Mouse (Mus musculus): Measurements from ENCODE around the gene Nek6. TPM values are rescaled to one million over a fixed set of nuclear protein-coding genes. Genes with fewer than 3 reads are reported as not detected.

Gene Nek6
- polyA plus RNA-seq, 1 experiment from 2014 or later, result 75.3 TPM

GRCm38 (mm10) chr2:38623821-38624590, 112.6 kb downstream of the Nek6 start:
- H3K4me1 ChIP-seq (ENCODE audit: insufficient read depth, low read length), result no peaks in the 10 kb centered on the region
- H3K4me2 ChIP-seq (replicated peaks; ENCODE audit: low read depth, low read length), result no peak overlapping the region
- H3K36me3 ChIP-seq (ENCODE audit: insufficient read depth, low read length), result peaks cover 26% of the 10 kb centered on the region
- no peak overlapping the region for H3K27ac ChIP-seq (ENCODE audit: low read length)
- no peak overlapping the region for H3K9ac ChIP-seq (replicated peaks; ENCODE audit: low read length)
- ATAC-seq (ENCODE audit: low FRiP score, low TSS enrichment), result no peak
- no peaks in the 10 kb centered on the region for H3K27me3 ChIP-seq (ENCODE audit: insufficient read depth, low read length)
- H3K9me3 ChIP-seq (ENCODE audit: low read length), result no peaks in the 10 kb centered on the region
- no peak overlapping the region for H3K4me3 ChIP-seq (ENCODE audit: low read length)
- WGBS, result 91% methylated on average over 8 of the region's 8 CpGs

GRCm38 (mm10) chr2:38628801-38629200, 117.4 kb downstream of the Nek6 start:
- Histone ChIP-seq H3K27ac (ENCODE audit: low read length) (no peak overlapping the region), H3K4me1 (ENCODE audit: insufficient read depth, low read length) (no peaks in the 10 kb centered on the region), H3K9me3 (ENCODE audit: low read length) (no peaks in the 10 kb centered on the region), H3K4me2 (replicated peaks; ENCODE audit: low read depth, low read length) (no peak overlapping the region), H3K36me3 (ENCODE audit: insufficient read depth, low read length) (peaks cover 46% of the 10 kb centered on the region), H3K9ac (replicated peaks; ENCODE audit: low read length) (no peak overlapping the region), H3K27me3 (ENCODE audit: insufficient read depth, low read length) (no peaks in the 10 kb centered on the region), H3K4me3 (ENCODE audit: low read length) (no peak overlapping the region)
- 91% methylated on average over 4 of the region's 4 CpGs for WGBS
- ATAC-seq (ENCODE audit: low FRiP score, low TSS enrichment), result no peak

GRCm38 (mm10) chr2:38629451-38629850, 118.0 kb downstream of the Nek6 start:
- Histone ChIP-seq H3K27ac (ENCODE audit: low read length) (no peak overlapping the region), H3K4me3 (ENCODE audit: low read length) (no peak overlapping the region), H3K4me1 (ENCODE audit: insufficient read depth, low read length) (no peaks in the 10 kb centered on the region), H3K9ac (replicated peaks; ENCODE audit: low read length) (no peak overlapping the region), H3K36me3 (ENCODE audit: insufficient read depth, low read length) (peaks cover 46% of the 10 kb centered on the region), H3K9me3 (ENCODE audit: low read length) (no peaks in the 10 kb centered on the region), H3K27me3 (ENCODE audit: insufficient read depth, low read length) (no peaks in the 10 kb centered on the region), H3K4me2 (replicated peaks; ENCODE audit: low read depth, low read length) (no peak overlapping the region)
- WGBS, result 96% methylated on average over 3 of the region's 3 CpGs
- ATAC-seq (ENCODE audit: low FRiP score, low TSS enrichment), result no peak

GRCm38 (mm10) chr2:38630574-38630973, 119.1 kb downstream of the Nek6 start:
- H3K9me3 ChIP-seq (ENCODE audit: low read length), result no peaks in the 10 kb centered on the region
- no peak overlapping the region for H3K4me2 ChIP-seq (replicated peaks; ENCODE audit: low read depth, low read length)
- H3K4me3 ChIP-seq (ENCODE audit: low read length), result no peak overlapping the region
- peaks cover 51% of the 10 kb centered on the region for H3K36me3 ChIP-seq (ENCODE audit: insufficient read depth, low read length)
- WGBS, result 84% methylated on average over 2 of the region's 2 CpGs
- ATAC-seq (ENCODE audit: low FRiP score, low TSS enrichment), result no peak
- no peaks in the 10 kb centered on the region for H3K4me1 ChIP-seq (ENCODE audit: insufficient read depth, low read length)
- no peak overlapping the region for H3K27ac ChIP-seq (ENCODE audit: low read length)
- no peaks in the 10 kb centered on the region for H3K27me3 ChIP-seq (ENCODE audit: insufficient read depth, low read length)
- no peak overlapping the region for H3K9ac ChIP-seq (replicated peaks; ENCODE audit: low read length)

- Histone ChIP-seq H3K27me3 (ENCODE audit: insufficient read depth, low read length) (no peaks in the 10 kb centered on the region), H3K9me3 (ENCODE audit: low read length) (no peaks in the 10 kb centered on the region), H3K27ac (ENCODE audit: low read length) (no peak overlapping the region), H3K4me3 (ENCODE audit: low read length) (no peak overlapping the region), H3K36me3 (ENCODE audit: insufficient read depth, low read length) (peaks cover 32% of the 10 kb centered on the region), H3K4me2 (replicated peaks; ENCODE audit: low read depth, low read length) (no peak overlapping the region), H3K9ac (replicated peaks; ENCODE audit: low read length) (no peak overlapping the region), H3K4me1 (ENCODE audit: insufficient read depth, low read length) (peaks cover 4% of the 10 kb centered on the region)
- 81% methylated on average over 4 of the region's 4 CpGs for WGBS
- ATAC-seq (ENCODE audit: low FRiP score, low TSS enrichment), result no peak
Observed at GRCm38 (mm10) chr2:38637716-38638267, 126.3 kb downstream of the Nek6 start.

GRCm38 (mm10) chr2:38641761-38642160, 130.3 kb downstream of the Nek6 start:
- H3K36me3 ChIP-seq (ENCODE audit: insufficient read depth, low read length), result peaks cover 16% of the 10 kb centered on the region; the same call in 1 of the 2 replicates
- H3K27me3 ChIP-seq (ENCODE audit: insufficient read depth, low read length), result no peaks in the 10 kb centered on the region
- H3K4me2 ChIP-seq (replicated peaks; ENCODE audit: low read depth, low read length), result no peak overlapping the region
- no peak for ATAC-seq (ENCODE audit: low FRiP score, low TSS enrichment)
- no peaks in the 10 kb centered on the region for H3K9me3 ChIP-seq (ENCODE audit: low read length)
- peaks cover 14% of the 10 kb centered on the region for H3K4me1 ChIP-seq (ENCODE audit: insufficient read depth, low read length)
- no peak overlapping the region for H3K27ac ChIP-seq (ENCODE audit: low read length)
- H3K4me3 ChIP-seq (ENCODE audit: low read length), result no peak overlapping the region
- 90% methylated on average over 1 of the region's 1 CpGs for WGBS
- H3K9ac ChIP-seq (replicated peaks; ENCODE audit: low read length), result no peak overlapping the region

- Histone ChIP-seq H3K27ac (ENCODE audit: low read length) (0 out of 2 replicates have a peak within 1 kb of the TSS, but pooled peaks have one; percentile 36), H3K4me1 (ENCODE audit: insufficient read depth, low read length) (peaks cover 14% of the 10 kb centered on the region), H3K27me3 (ENCODE audit: insufficient read depth, low read length) (no peaks in the 10 kb centered on the region), H3K9ac (replicated peaks; ENCODE audit: low read length) (peak within 1 kb of the TSS; percentile 93), H3K9me3 (ENCODE audit: low read length) (no peaks in the 10 kb centered on the region), H3K36me3 (ENCODE audit: insufficient read depth, low read length) (peaks cover 10% of the 10 kb centered on the region; the same call in 1 of the 2 replicates), H3K4me3 (ENCODE audit: low read length) (peak within 1 kb of the TSS; percentile 98), H3K4me2 (replicated peaks; ENCODE audit: low read depth, low read length) (peak within 1 kb of the TSS; percentile 97)
- 2% methylated on average over 52 of the region's 52 CpGs for WGBS
- ATAC-seq (ENCODE audit: low FRiP score, low TSS enrichment), result peak; percentile 90
Observed at GRCm38 (mm10) chr2:38643625-38644427, 132.4 kb downstream of the Nek6 start, which contains the start of gene Psmb7. Psmb7 (minus strand) TSS chr2:38644087.

Small RNA genes within 50 kb of the gene (microRNA-seq; reads per million reads assigned to microRNA genes)
- gene Gm27634, result not detected

Other genes with a start within 250 kb of the Nek6 start
- 14.3 and 15.4 TPM in 2 replicates for gene Dennd1a, start 224.3 kb upstream of the Nek6 start, polyA plus RNA-seq (2015; fragmentation: Nextera tagmentation; extraction: Ambion mirVana)
- 0.16 TPM in 1 of 2 replicates, not detected in the other for gene Lhx2, start 172.4 kb upstream of the Nek6 start, polyA plus RNA-seq (2015; fragmentation: Nextera tagmentation; extraction: Ambion mirVana)
- gene Psmb7, start 132.4 kb downstream of the Nek6 start, polyA plus RNA-seq (2015; fragmentation: Nextera tagmentation; extraction: Ambion mirVana), result 249 and 269 TPM in 2 replicates
- gene Nr5a1, start 202.9 kb downstream of the Nek6 start, polyA plus RNA-seq (2015; fragmentation: Nextera tagmentation; extraction: Ambion mirVana), result 2.2 and 4.0 TPM in 2 replicates